Mouse (Mus musculus) liver, adult 2 months (tissue): Measurements from ENCODE around the gene Gzma. TPM values are rescaled to one million over a fixed set of nuclear protein-coding genes. Genes with fewer than 3 reads are reported as not detected.

Experiments
- DNase-seq: peaks from one replicate; pipeline ENCODE4 v3.0.0-alpha.2; 2011; ENCODE audit warnings: low read depth, low spot score; ENCODE audit errors: extremely low read depth
- H3K27ac ChIP-seq: fragments of 200-500 bp; replicated peaks from 2 replicates; pipeline ENCODE4 v1.5.1; 2012; ENCODE audit warnings: low read depth, mild to moderate bottlenecking, control low read depth, inconsistent platforms, low read length; ENCODE audit not compliant: insufficient read depth
- H3K27me3 ChIP-seq: fragments of 200-500 bp; 2 replicates; pipeline ENCODE4 v1.6.1; 2012; ENCODE audit warnings: mild to moderate bottlenecking, moderate library complexity, low read length, inconsistent platforms; ENCODE audit not compliant: control insufficient read depth, insufficient read depth
- H3K36me3 ChIP-seq: fragments of 200-500 bp; 2 replicates; pipeline ENCODE4 v1.6.1; 2012; ENCODE audit warnings: low read length, inconsistent platforms; ENCODE audit not compliant: control insufficient read depth, insufficient read depth
- H3K4me1 ChIP-seq: fragments of 200-500 bp; 2 replicates; pipeline ENCODE4 v1.6.1; 2011; ENCODE audit warnings: low read length; ENCODE audit not compliant: control insufficient read depth, insufficient read depth
- H3K4me3 ChIP-seq: fragments of 200-500 bp; 2 replicates; pipeline ENCODE4 v1.5.1; 2011; ENCODE audit warnings: low read depth, mild to moderate bottlenecking, control low read depth, low read length, moderate library complexity; ENCODE audit not compliant: insufficient read depth
- H3K79me2 ChIP-seq: fragments of 200-500 bp; 2 replicates; pipeline ENCODE4 v1.6.1; 2012; ENCODE audit warnings: inconsistent platforms, mild to moderate bottlenecking, low read length, moderate library complexity; ENCODE audit not compliant: control insufficient read depth, insufficient read depth
- H3K9ac ChIP-seq: fragments of 200-500 bp; 2 replicates; pipeline ENCODE4 v1.6.1; 2012; ENCODE audit warnings: low read depth, mild to moderate bottlenecking, control low read depth, inconsistent platforms, low read length
- CTCF ChIP-seq: fragments of 200-500 bp; IDR thresholded peaks from 2 replicates; pipeline ENCODE4 v1.5.1; 2011; ENCODE audit warnings: low read depth, low read length, control low read depth
- POLR2A ChIP-seq: fragments of 200-500 bp; IDR thresholded peaks from 2 replicates; pipeline ENCODE4 v1.6.1; 2011; ENCODE audit warnings: low read length, control low read depth; ENCODE audit not compliant: insufficient read depth; ENCODE audit errors: extremely low read depth
- WGBS: fragments of 180-500 bp; shearing (Covaris S2); methylation state at CpG from one replicate; pipeline ENCODE4 v1.1.7; 2018; 5-methylcytosine and 5-hydroxymethylcytosine counted together
- polyA plus RNA-seq: library from polyadenylated mRNA; depleted of rRNA; stranded (reverse); fragments of >200 nt; gene quantifications from 2 replicates; pipeline ENCODE4 v1.2.3, GENCODE M21; 2012
- total RNA-seq: library from RNA; depleted of rRNA; stranded (reverse); fragments of >200 nt; gene quantifications from 2 replicates; pipeline ENCODE4 v1.2.3, GENCODE M21; 2014

The Gzma gene
- total and polyA plus RNA-seq, 2 experiments = 0.27 to 0.92 TPM

GRCm38 (mm10) chr13:113104759-113105158, 4.0 kb upstream of the Gzma start:
- DNase-seq = no peak
- no peak overlapping the region for H3K4me3 ChIP-seq
- 90% methylated on average over 10 of the region's 10 CpGs for WGBS

GRCm38 (mm10) chr13:113101804-113102203, 1.0 kb upstream of the Gzma start:
- H3K4me3 ChIP-seq = no peak overlapping the region
- H3K79me2 ChIP-seq = no peaks in the 10 kb centered on the region
- H3K27me3 ChIP-seq = no peaks in the 10 kb centered on the region
- DNase-seq = no peak
- H3K4me1 ChIP-seq = no peaks in the 10 kb centered on the region
- TF ChIP-seq CTCF = no peak
- TF ChIP-seq POLR2A = no peak
- H3K9ac ChIP-seq = no peak overlapping the region
- H3K27ac ChIP-seq = no peak overlapping the region
- WGBS = 70% methylated on average over 10 of the region's 10 CpGs
- no peaks in the 10 kb centered on the region for H3K36me3 ChIP-seq

More at GRCm38 (mm10) chr13:113104759-113105158, 4.0 kb upstream of the Gzma start:
- no peak overlapping the region for H3K9ac ChIP-seq
- no peaks in the 10 kb centered on the region for H3K4me1 ChIP-seq
- H3K27me3 ChIP-seq = no peaks in the 10 kb centered on the region
- TF ChIP-seq POLR2A = no peak
- TF ChIP-seq CTCF = no peak
- no peaks in the 10 kb centered on the region for H3K79me2 ChIP-seq
- H3K36me3 ChIP-seq = no peaks in the 10 kb centered on the region
- H3K27ac ChIP-seq = no peak overlapping the region

GRCm38 (mm10) chr13:113098406-113098805, 2.4 kb downstream of the Gzma start:
- no peaks in the 10 kb centered on the region for H3K27me3 ChIP-seq
- TF ChIP-seq POLR2A (no peak), CTCF (no peak)
- H3K9ac ChIP-seq = no peak overlapping the region
- WGBS = 96% methylated on average over 2 of the region's 2 CpGs
- no peaks in the 10 kb centered on the region for H3K36me3 ChIP-seq
- H3K79me2 ChIP-seq = no peaks in the 10 kb centered on the region
- peaks cover 5% of the 10 kb centered on the region; the same call in 1 of the 2 replicates for H3K4me1 ChIP-seq
- H3K27ac ChIP-seq = no peak overlapping the region
- DNase-seq = no peak
- no peak overlapping the region for H3K4me3 ChIP-seq

- no peak overlapping the region for H3K27ac ChIP-seq
- H3K79me2 ChIP-seq = no peaks in the 10 kb centered on the region
- TF ChIP-seq CTCF (no peak), POLR2A (no peak)
- H3K4me3 ChIP-seq = no peak overlapping the region
- WGBS = 86% methylated on average over 3 of the region's 3 CpGs
- no peak overlapping the region for H3K9ac ChIP-seq
- DNase-seq = no peak
- H3K27me3 ChIP-seq = no peaks in the 10 kb centered on the region
- peaks cover 5% of the 10 kb centered on the region; the same call in 1 of the 2 replicates for H3K4me1 ChIP-seq
- H3K36me3 ChIP-seq = no peaks in the 10 kb centered on the region
These were observed 3.8 kb downstream of the Gzma start for GRCm38 (mm10) chr13:113097011-113097410.

- no peak for DNase-seq
- Histone ChIP-seq H3K4me1 (peaks cover 5% of the 10 kb centered on the region; the same call in 1 of the 2 replicates), H3K4me3 (no peak overlapping the region), H3K9ac (no peak overlapping the region), H3K79me2 (no peaks in the 10 kb centered on the region), H3K27ac (no peak overlapping the region), H3K36me3 (no peaks in the 10 kb centered on the region), H3K27me3 (no peaks in the 10 kb centered on the region)
- 69% methylated on average over 1 of the region's 1 CpGs for WGBS
- TF ChIP-seq CTCF = no peak
- TF ChIP-seq POLR2A = no peak
These were observed 6.2 kb downstream of the Gzma start for GRCm38 (mm10) chr13:113094618-113095017.

GRCm38 (mm10) chr13:113090489-113090888, 10.3 kb downstream of the Gzma start:
- Histone ChIP-seq H3K79me2 (no peaks in the 10 kb centered on the region), H3K27me3 (no peaks in the 10 kb centered on the region), H3K4me3 (no peak overlapping the region), H3K9ac (no peak overlapping the region), H3K27ac (no peak overlapping the region), H3K36me3 (no peaks in the 10 kb centered on the region), H3K4me1 (no peaks in the 10 kb centered on the region)
- TF ChIP-seq CTCF = no peak
- no peak for TF ChIP-seq POLR2A
- no peak for DNase-seq
- 79% methylated on average over 8 of the region's 8 CpGs for WGBS
